Mouse (Mus musculus) megakaryocyte, embryonic 14.5 days (primary cell): ENCODE measurements around the gene Adam10.

Source experiments
- FLI1 ChIP-seq: IDR thresholded peaks from 2 replicates; pipeline ENCODE4 v1.6.1; 2012; ENCODE audit warnings: low read length, inconsistent platforms, mixed read lengths
- GATA1 ChIP-seq: IDR thresholded peaks from 3 replicates; pipeline ENCODE4 v1.6.1; 2012; ENCODE audit warnings: mixed read lengths, low read length, inconsistent platforms, borderline replicate concordance

- no peak for TF ChIP-seq FLI1
- TF ChIP-seq GATA1 = no peak
Measured at GRCm38 (mm10) chr9:70675117-70675516, 3.7 kb upstream of the Adam10 start.
